Mouse (Mus musculus) liver, postnatal 0 days (tissue): ENCODE measurements around the gene Foxj3. TPM values are rescaled to one million over a fixed set of nuclear protein-coding genes. Genes with fewer than 3 reads are reported as not detected.

Experiments used
- ATAC-seq: fragments of 200-750 bp; cut with Nextera tagmentation; 2 replicates; pipeline ENCODE4 v1.8.0; 2017; ENCODE audit warnings: mild to moderate bottlenecking, moderate library complexity
- DNase-seq: peaks from one replicate; pipeline ENCODE4 v3.0.0-alpha.2; 2016
- H3K27ac ChIP-seq: fragments of 300-500 bp; sonication (generic); 2 replicates; pipeline ENCODE4 v1.5.1; 2014; ENCODE audit warnings: antibody characterized with exemption, moderate library complexity, mild to moderate bottlenecking, low read depth
- H3K27me3 ChIP-seq: fragments of 300-500 bp; sonication (generic); 2 replicates; pipeline ENCODE4 v1.6.1; 2014; ENCODE audit warnings: low read length, control low read depth, mixed read lengths; ENCODE audit not compliant: insufficient read depth
- H3K36me3 ChIP-seq: fragments of 300-500 bp; sonication (generic); replicated peaks from 2 replicates; pipeline ENCODE4 v1.6.1; 2014; ENCODE audit warnings: mild to moderate bottlenecking, control low read depth, low read length, moderate library complexity, mixed read lengths; ENCODE audit not compliant: insufficient read depth
- H3K4me1 ChIP-seq: fragments of 300-500 bp; sonication (generic); 2 replicates; pipeline ENCODE4 v1.6.1; 2014; ENCODE audit warnings: antibody characterized with exemption, mild to moderate bottlenecking, control low read depth; ENCODE audit not compliant: insufficient read depth
- H3K4me2 ChIP-seq: fragments of 300-500 bp; sonication (generic); 2 replicates; pipeline ENCODE4 v1.6.1; 2014; ENCODE audit warnings: low read depth, mild to moderate bottlenecking, low read length, moderate library complexity, mixed read lengths
- H3K4me3 ChIP-seq: fragments of 300-500 bp; sonication (generic); 2 replicates; pipeline ENCODE4 v1.5.1; 2014; ENCODE audit warnings: low read depth, low read length
- H3K9ac ChIP-seq: fragments of 300-500 bp; sonication (generic); replicated peaks from 2 replicates; pipeline ENCODE4 v1.6.1; 2014; ENCODE audit warnings: mild to moderate bottlenecking, moderate library complexity
- H3K9me3 ChIP-seq: fragments of 300-500 bp; sonication (generic); 2 replicates; pipeline ENCODE4 v1.6.1; 2016; ENCODE audit warnings: mild to moderate bottlenecking, control low read depth, low read length, mixed read lengths
- CTCF ChIP-seq: sonication (generic); IDR thresholded peaks from 2 replicates; pipeline ENCODE4 v1.5.1; 2016; ENCODE audit warnings: antibody characterized with exemption, low read depth
- EP300 ChIP-seq: IDR thresholded peaks from 2 replicates; pipeline ENCODE4 v1.6.1; 2016; ENCODE audit warnings: antibody characterized with exemption, low read depth, mild to moderate bottlenecking
- WGBS: fragments of 180-500 bp; shearing (Covaris S2); extraction: QIAGEN DNeasy Blood & Tissue Kit; methylation state at CpG from one replicate; pipeline ENCODE4 v1.1.7; 2014; ENCODE audit not compliant: insufficient replicate concordance; 5-methylcytosine and 5-hydroxymethylcytosine counted together
- polyA plus RNA-seq: library from polyadenylated mRNA; unstranded; fragments of >200 nt; fragmentation: Nextera tagmentation; extraction: Ambion mirVana; gene quantifications from 2 replicates; pipeline ENCODE4 v1.2.1, GENCODE M21; 2015

Foxj3 gene
- polyA plus RNA-seq, 1 experiment from 2014 or later = 2.9 TPM

- H3K9me3 ChIP-seq = no peaks in the 10 kb centered on the region
- H3K4me3 ChIP-seq = no peak overlapping the region
- H3K27me3 ChIP-seq = no peaks in the 10 kb centered on the region
- no peak for DNase-seq
- 51% methylated on average over 7 of the region's 7 CpGs for WGBS
- peaks cover 5% of the 10 kb centered on the region for H3K4me1 ChIP-seq
- H3K36me3 ChIP-seq = peaks cover 6% of the 10 kb centered on the region; the same call in 1 of the 2 replicates
- H3K9ac ChIP-seq = no peak overlapping the region
- TF ChIP-seq CTCF = no peak
- TF ChIP-seq EP300 = no peak
- no peak overlapping the region for H3K4me2 ChIP-seq
- no peak overlapping the region for H3K27ac ChIP-seq
- ATAC-seq = no peak
These were observed 95.9 kb downstream of the Foxj3 start for GRCm38 (mm10) chr4:119632721-119633120.

- no peak for DNase-seq
- no peak overlapping the region for H3K4me2 ChIP-seq
- H3K4me3 ChIP-seq = no peak overlapping the region
- H3K27ac ChIP-seq = no peak overlapping the region
- 67% methylated on average over 7 of the region's 7 CpGs for WGBS
- peaks cover 5% of the 10 kb centered on the region for H3K4me1 ChIP-seq
- no peaks in the 10 kb centered on the region for H3K9me3 ChIP-seq
- no peaks in the 10 kb centered on the region for H3K27me3 ChIP-seq
- TF ChIP-seq EP300 (no peak), CTCF (no peak)
- no peak overlapping the region for H3K9ac ChIP-seq
- no peak for ATAC-seq
- H3K36me3 ChIP-seq = peaks cover 6% of the 10 kb centered on the region; the same call in 1 of the 2 replicates
These were observed 96.5 kb downstream of the Foxj3 start for GRCm38 (mm10) chr4:119633342-119633741.

- Histone ChIP-seq H3K4me3 (no peak overlapping the region), H3K27me3 (no peaks in the 10 kb centered on the region), H3K27ac (no peak overlapping the region), H3K9me3 (no peaks in the 10 kb centered on the region), H3K36me3 (peaks cover 6% of the 10 kb centered on the region; the same call in 1 of the 2 replicates), H3K4me1 (peaks cover 5% of the 10 kb centered on the region), H3K4me2 (no peak overlapping the region), H3K9ac (no peak overlapping the region)
- no peak for ATAC-seq
- no peak for DNase-seq
- 65% methylated on average over 3 of the region's 3 CpGs for WGBS
- TF ChIP-seq CTCF = no peak
- no peak for TF ChIP-seq EP300
These were observed 97.1 kb downstream of the Foxj3 start for GRCm38 (mm10) chr4:119633948-119634347.

- no peaks in the 10 kb centered on the region for H3K36me3 ChIP-seq
- DNase-seq (no peak), ATAC-seq (no peak)
- TF ChIP-seq EP300 (no peak), CTCF (no peak)
- no peak overlapping the region for H3K9ac ChIP-seq
- 63% methylated on average over 6 of the region's 6 CpGs for WGBS
- H3K27me3 ChIP-seq = no peaks in the 10 kb centered on the region
- H3K27ac ChIP-seq = no peak overlapping the region
- H3K9me3 ChIP-seq = no peaks in the 10 kb centered on the region
- peaks cover 5% of the 10 kb centered on the region for H3K4me1 ChIP-seq
- no peak overlapping the region for H3K4me3 ChIP-seq
- no peak overlapping the region for H3K4me2 ChIP-seq
These were observed 98.3 kb downstream of the Foxj3 start for GRCm38 (mm10) chr4:119634908-119635660.

GRCm38 (mm10) chr4:119635686-119636085, 98.9 kb downstream of the Foxj3 start:
- DNase-seq (no peak), ATAC-seq (no peak)
- WGBS = 64% methylated on average over 8 of the region's 8 CpGs
- TF ChIP-seq CTCF = no peak
- TF ChIP-seq EP300 = no peak
- Histone ChIP-seq H3K27ac (no peak overlapping the region), H3K4me3 (no peak overlapping the region), H3K36me3 (no peaks in the 10 kb centered on the region), H3K27me3 (no peaks in the 10 kb centered on the region), H3K4me1 (peaks cover 5% of the 10 kb centered on the region), H3K9ac (no peak overlapping the region), H3K4me2 (no peak overlapping the region), H3K9me3 (no peaks in the 10 kb centered on the region)

- Histone ChIP-seq H3K27me3 (no peaks in the 10 kb centered on the region), H3K4me1 (no peaks in the 10 kb centered on the region), H3K9ac (no peak overlapping the region), H3K4me3 (no peak overlapping the region), H3K9me3 (no peaks in the 10 kb centered on the region), H3K27ac (no peak overlapping the region), H3K36me3 (no peaks in the 10 kb centered on the region), H3K4me2 (no peak overlapping the region)
- TF ChIP-seq EP300 (no peak), CTCF (no peak)
- WGBS = 73% methylated on average over 7 of the region's 7 CpGs
- no peak for ATAC-seq
- DNase-seq = peak; percentile 11
These were observed 99.9 kb downstream of the Foxj3 start for GRCm38 (mm10) chr4:119636731-119637130.
